Mouse (Mus musculus): ENCODE measurements around the gene Kcne4. TPM values are rescaled to one million over a fixed set of nuclear protein-coding genes. Genes with fewer than 3 reads are reported as not detected.

The Kcne4 gene
- polyA plus RNA-seq, 1 experiment from 2014 or later = 13.8 TPM

GRCm38 (mm10) chr1:78810904-78811303 lies 5.7 kb upstream of the Kcne4 start:
- Histone ChIP-seq H3K9ac (ENCODE audit: low read length) (no peak overlapping the region), H3K27ac (replicated peaks) (no peak overlapping the region), H3K4me3 (ENCODE audit: low read depth, low read length) (no peak overlapping the region), H3K36me3 (ENCODE audit: control insufficient read depth, insufficient read depth, low read length) (no peaks in the 10 kb centered on the region), H3K4me1 (replicated peaks; ENCODE audit: control insufficient read depth, insufficient read depth) (no peaks in the 10 kb centered on the region), H3K27me3 (ENCODE audit: control insufficient read depth, insufficient read depth, low read length) (no peaks in the 10 kb centered on the region), H3K9me3 (ENCODE audit: control insufficient read depth, low read length) (no peaks in the 10 kb centered on the region), H3K4me2 (replicated peaks; ENCODE audit: low read depth) (no peak overlapping the region)
- TF ChIP-seq EP300 (optimal IDR thresholded peaks at IDR 0.05) (no peak), CTCF (IDR thresholded peaks at IDR 0.05; ENCODE audit: low read depth) (no peak)
- 72% methylated on average over 3 of the region's 3 CpGs for WGBS
- ATAC-seq (ENCODE audit: low FRiP score, low TSS enrichment) (no peak), DNase-seq (ENCODE audit: low spot score) (no peak)

GRCm38 (mm10) chr1:78811975-78812490 lies 4.5 kb upstream of the Kcne4 start:
- H3K4me2 ChIP-seq (replicated peaks; ENCODE audit: low read depth) = peak overlapping the region; percentile 8; the same call in 1 of the 2 replicates
- no peak overlapping the region for H3K4me3 ChIP-seq (ENCODE audit: low read depth, low read length)
- no peaks in the 10 kb centered on the region for H3K27me3 ChIP-seq (ENCODE audit: control insufficient read depth, insufficient read depth, low read length)
- DNase-seq (ENCODE audit: low spot score) (no peak), ATAC-seq (ENCODE audit: low FRiP score, low TSS enrichment) (peak; percentile 63; the same call in 1 of the 2 replicates)
- peak overlapping the region; percentile 56 for H3K27ac ChIP-seq (replicated peaks)
- no peaks in the 10 kb centered on the region for H3K9me3 ChIP-seq (ENCODE audit: control insufficient read depth, low read length)
- H3K9ac ChIP-seq (ENCODE audit: low read length) = no peak overlapping the region
- 42% methylated on average over 10 of the region's 10 CpGs for WGBS
- TF ChIP-seq EP300 (optimal IDR thresholded peaks at IDR 0.05) = no peak
- TF ChIP-seq CTCF (IDR thresholded peaks at IDR 0.05; ENCODE audit: low read depth) = no peak
- H3K4me1 ChIP-seq (replicated peaks; ENCODE audit: control insufficient read depth, insufficient read depth) = no peaks in the 10 kb centered on the region
- H3K36me3 ChIP-seq (ENCODE audit: control insufficient read depth, insufficient read depth, low read length) = no peaks in the 10 kb centered on the region

- no peaks in the 10 kb centered on the region for H3K27me3 ChIP-seq (ENCODE audit: control insufficient read depth, insufficient read depth, low read length)
- peaks cover 7% of the 10 kb centered on the region; the same call in 1 of the 2 replicates for H3K4me1 ChIP-seq (replicated peaks; ENCODE audit: control insufficient read depth, insufficient read depth)
- peak overlapping the region; percentile 33 for H3K4me3 ChIP-seq (ENCODE audit: low read depth, low read length)
Observed at GRCm38 (mm10) chr1:78817756-78818155, 1.2 kb downstream of the Kcne4 start.

GRCm38 (mm10) chr1:78818630-78819526 lies 2.3 kb downstream of the Kcne4 start:
- peaks cover 7% of the 10 kb centered on the region; the same call in 1 of the 2 replicates for H3K4me1 ChIP-seq (replicated peaks; ENCODE audit: control insufficient read depth, insufficient read depth)
- H3K4me3 ChIP-seq (ENCODE audit: low read depth, low read length) = peak overlapping the region; percentile 33; the same call in 1 of the 2 replicates
- TF ChIP-seq CTCF (IDR thresholded peaks at IDR 0.05; ENCODE audit: low read depth) = no peak
- no peak for TF ChIP-seq EP300 (optimal IDR thresholded peaks at IDR 0.05)
- no peaks in the 10 kb centered on the region for H3K27me3 ChIP-seq (ENCODE audit: control insufficient read depth, insufficient read depth, low read length)
- no peak overlapping the region for H3K9ac ChIP-seq (ENCODE audit: low read length)
- 26% methylated on average over 11 of the region's 11 CpGs for WGBS
- peak overlapping the region; percentile 59 for H3K27ac ChIP-seq (replicated peaks)
- DNase-seq (ENCODE audit: low spot score) (no peak), ATAC-seq (ENCODE audit: low FRiP score, low TSS enrichment) (no peak)
- H3K4me2 ChIP-seq (replicated peaks; ENCODE audit: low read depth) = peak overlapping the region; percentile 47
- H3K9me3 ChIP-seq (ENCODE audit: control insufficient read depth, low read length) = no peaks in the 10 kb centered on the region
- no peaks in the 10 kb centered on the region for H3K36me3 ChIP-seq (ENCODE audit: control insufficient read depth, insufficient read depth, low read length)

More at GRCm38 (mm10) chr1:78817756-78818155, 1.2 kb downstream of the Kcne4 start:
- no peak for TF ChIP-seq CTCF (IDR thresholded peaks at IDR 0.05; ENCODE audit: low read depth)
- TF ChIP-seq EP300 (optimal IDR thresholded peaks at IDR 0.05) = no peak
- no peak for DNase-seq (ENCODE audit: low spot score)
- Histone ChIP-seq H3K9ac (ENCODE audit: low read length) (peak overlapping the region; percentile 52), H3K36me3 (ENCODE audit: control insufficient read depth, insufficient read depth, low read length) (no peaks in the 10 kb centered on the region), H3K4me2 (replicated peaks; ENCODE audit: low read depth) (peak overlapping the region; percentile 47), H3K27ac (replicated peaks) (peak overlapping the region; percentile 59; the same call in 1 of the 2 replicates), H3K9me3 (ENCODE audit: control insufficient read depth, low read length) (no peaks in the 10 kb centered on the region)
- no peak for ATAC-seq (ENCODE audit: low FRiP score, low TSS enrichment)
- 81% methylated on average over 16 of the region's 16 CpGs for WGBS

GRCm38 (mm10) chr1:78819592-78819991 lies 3.0 kb downstream of the Kcne4 start:
- Histone ChIP-seq H3K4me2 (replicated peaks; ENCODE audit: low read depth) (peak overlapping the region; percentile 47), H3K27me3 (ENCODE audit: control insufficient read depth, insufficient read depth, low read length) (no peaks in the 10 kb centered on the region), H3K4me3 (ENCODE audit: low read depth, low read length) (peak overlapping the region; percentile 33; the same call in 1 of the 2 replicates), H3K9me3 (ENCODE audit: control insufficient read depth, low read length) (no peaks in the 10 kb centered on the region), H3K27ac (replicated peaks) (peak overlapping the region; percentile 59), H3K4me1 (replicated peaks; ENCODE audit: control insufficient read depth, insufficient read depth) (peaks cover 7% of the 10 kb centered on the region; the same call in 1 of the 2 replicates), H3K9ac (ENCODE audit: low read length) (no peak overlapping the region), H3K36me3 (ENCODE audit: control insufficient read depth, insufficient read depth, low read length) (no peaks in the 10 kb centered on the region)
- DNase-seq (ENCODE audit: low spot score) = peak; percentile 24
- 21% methylated on average over 7 of the region's 7 CpGs for WGBS
- TF ChIP-seq CTCF (IDR thresholded peaks at IDR 0.05; ENCODE audit: low read depth) = no peak
- no peak for TF ChIP-seq EP300 (optimal IDR thresholded peaks at IDR 0.05)
- no peak; the same call in 1 of the 2 replicates for ATAC-seq (ENCODE audit: low FRiP score, low TSS enrichment)
